Mouse (Mus musculus) cerebellum, adult 9-11 months (tissue): ENCODE measurements around the gene Hikeshi.

ENCODE experiments used
- DNase-seq: peaks from one replicate; pipeline ENCODE4 v3.0.0; 2022

The Hikeshi gene

DNA sequence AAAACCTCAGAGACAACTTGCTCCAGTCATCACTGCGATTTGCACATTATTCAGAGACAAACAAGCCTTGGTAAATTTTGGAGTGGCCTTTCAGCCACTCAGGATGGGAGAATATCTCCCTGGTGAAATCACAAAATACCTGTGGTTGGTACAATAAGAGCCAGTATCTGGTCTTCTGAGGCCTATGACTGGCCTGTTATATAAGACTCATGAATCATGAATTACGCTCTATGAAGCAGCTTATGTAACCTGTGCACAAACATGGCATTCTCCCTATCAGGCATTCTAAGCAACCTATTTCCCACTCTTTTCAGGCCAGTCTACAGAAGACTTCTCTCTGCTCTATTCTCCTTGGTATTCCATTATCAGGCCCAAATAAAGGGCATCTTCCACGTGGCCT is 28.6 kb downstream of the Hikeshi start:
- DNase-seq, result no peak

GRCm38 (mm10) chr7:89909711-89910110 is 31.3 kb downstream of the Hikeshi start:
- DNase-seq, result no peak

DNA sequence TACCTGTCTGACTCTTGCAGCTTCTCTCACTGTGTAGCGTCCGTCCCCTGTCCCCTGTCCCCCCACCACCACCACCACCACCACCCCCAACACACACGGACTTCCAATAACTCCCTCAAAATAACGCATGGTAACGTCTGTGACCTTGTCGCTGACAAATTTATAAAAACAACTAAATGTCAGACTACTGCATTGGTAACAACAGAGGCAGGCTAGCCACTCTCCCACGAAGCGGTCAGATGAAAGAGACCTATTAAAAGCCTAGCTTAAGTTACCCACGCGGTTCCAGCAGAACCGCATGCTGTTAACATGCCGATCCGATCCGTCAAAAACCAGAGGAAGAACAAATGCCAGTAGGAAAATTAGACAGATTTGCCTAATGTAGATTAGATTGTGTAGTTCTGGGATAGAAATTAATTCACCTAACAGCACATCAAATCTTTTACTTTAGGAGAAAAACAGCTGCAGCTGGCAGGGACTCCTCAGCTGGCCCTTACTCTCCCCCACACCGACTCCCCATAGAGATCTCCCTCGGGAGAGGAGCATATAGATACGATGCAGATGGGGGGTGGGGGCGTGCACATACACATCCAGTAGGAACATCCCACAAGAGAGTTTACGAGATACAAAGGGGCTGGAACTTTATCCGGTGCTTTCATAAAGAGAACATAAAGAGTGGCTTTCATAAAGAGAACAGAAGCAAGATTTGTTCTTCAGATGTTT is 31.9 kb downstream of the Hikeshi start:
- no peak for DNase-seq

- no peak for DNase-seq
These were observed 32.6 kb downstream of the Hikeshi start for GRCm38 (mm10) chr7:89908421-89908820.

- DNase-seq, result peak; percentile 51
These were observed 33.1 kb downstream of the Hikeshi start for GRCm38 (mm10) chr7:89907950-89908349.

DNA sequence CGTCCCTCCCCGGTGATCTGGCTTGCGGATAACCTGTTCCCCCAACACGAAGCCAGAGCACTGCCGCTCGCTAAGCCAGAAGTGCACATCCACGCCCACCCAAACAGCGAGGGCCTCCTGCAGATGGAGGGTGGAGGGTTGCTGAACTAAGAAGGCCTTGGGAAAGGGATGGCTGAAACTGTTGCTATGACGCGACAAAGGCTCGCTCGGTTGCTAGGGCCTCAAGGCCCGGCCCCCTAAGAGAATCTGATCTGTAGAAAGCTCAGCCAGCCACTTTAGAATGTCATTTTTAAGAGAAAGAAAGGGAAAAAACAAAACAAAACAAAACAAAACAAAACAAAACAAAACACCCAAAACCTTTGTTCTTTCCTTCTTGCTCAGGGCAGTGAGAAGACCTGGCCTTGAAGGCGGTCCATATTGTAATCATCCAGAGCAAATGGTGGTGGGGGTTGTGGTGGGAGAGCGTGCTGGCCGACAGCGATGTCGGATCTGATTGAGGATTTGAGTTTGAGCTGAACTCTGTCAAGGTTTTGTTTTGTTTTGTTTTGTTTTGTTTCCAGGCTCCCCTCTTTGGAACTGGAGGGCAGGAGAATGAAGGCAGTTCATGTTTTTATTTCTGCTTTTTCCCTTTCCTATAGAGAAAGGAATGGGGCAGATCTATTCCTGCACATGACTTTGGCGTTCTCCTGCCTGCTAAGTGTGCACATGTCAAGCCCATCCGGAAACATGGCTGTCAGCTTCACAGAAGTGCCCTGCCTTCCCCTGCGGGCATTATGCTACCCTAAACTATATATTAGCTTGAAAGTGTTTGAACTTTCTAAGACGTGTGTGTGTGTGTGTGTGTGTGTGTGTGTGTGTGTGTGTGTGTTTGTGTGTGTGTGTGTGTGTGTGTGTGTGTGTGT is 37.3 kb downstream of the Hikeshi start, which contains the start of gene Ccdc81:
Gene Ccdc81, minus strand, starts transcription at position 188 of the 902 bp plus-strand sequence.
- DNase-seq, result no peak

- no peak for DNase-seq
These were observed 38.0 kb downstream of the Hikeshi start for GRCm38 (mm10) chr7:89903007-89903406.

GRCm38 (mm10) chr7:89891856-89892255 is 49.1 kb downstream of the Hikeshi start:
- DNase-seq, result no peak

GRCm38 (mm10) chr7:89891412-89891811 is 49.6 kb downstream of the Hikeshi start:
- DNase-seq, result no peak

DNA sequence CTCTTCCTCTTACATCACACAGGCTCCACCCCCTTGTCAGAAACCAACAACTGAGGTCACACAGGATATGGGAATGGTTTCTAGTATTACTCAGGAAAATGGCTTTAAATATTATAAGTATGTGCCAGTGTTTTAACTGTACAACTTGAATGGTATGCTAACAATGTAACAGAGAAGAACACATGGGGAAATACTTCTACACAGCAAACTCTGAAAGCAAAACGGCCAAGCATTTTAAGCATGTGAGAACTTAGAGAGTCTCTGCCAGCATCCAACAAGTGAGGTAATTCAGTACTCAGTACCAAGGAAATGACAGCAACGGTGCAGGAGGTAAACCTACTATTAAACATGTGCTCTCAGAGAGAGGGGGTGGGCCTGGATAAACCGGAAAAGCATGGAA is 56.5 kb downstream of the Hikeshi start:
- DNase-seq, result no peak

DNA sequence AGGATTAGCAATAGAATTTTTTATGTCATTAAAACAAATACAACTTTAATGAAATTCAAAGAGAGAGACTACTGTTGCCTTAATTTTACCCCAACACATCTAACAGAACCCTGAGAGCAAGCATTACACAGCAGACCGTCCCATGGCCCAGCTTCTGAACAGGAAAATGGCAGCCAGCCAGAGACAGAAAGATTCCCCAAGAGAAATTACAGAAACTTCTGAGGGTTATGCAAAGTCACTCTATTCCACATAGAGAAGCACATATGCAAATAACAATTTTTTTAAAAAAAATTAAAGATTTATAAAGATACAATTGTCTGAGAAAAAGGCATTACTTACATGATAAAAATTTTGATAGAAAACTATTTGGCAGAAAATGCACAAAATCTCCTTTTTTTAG is 61.3 kb downstream of the Hikeshi start:
- DNase-seq, result no peak
